In genomic region chr19:44283157-44284024, GRCm38 (mm10) we compare ENCODE assay signal across 8 mouse cellular contexts. TPM values are rescaled to one million over a fixed set of nuclear protein-coding genes. Genes with fewer than 3 reads are reported as not detected.
DNase-seq lines count a peak whose midpoint lies in the region; ATAC-seq lines count a peak whose summit lies in the region.

No protein-coding gene starts in this region.

- no peak; the same call in 1 of the 2 replicates for ATAC-seq in neural tube, embryonic 11.5 days (ENCODE audit: insufficient read depth, low FRiP score, low TSS enrichment)
- ATAC-seq in embryonic facial prominence, embryonic 12.5 days (ENCODE audit: insufficient number of reproducible peaks, insufficient read depth, low FRiP score, low TSS enrichment), result no peak
- ATAC-seq in intestine, embryonic 16.5 days, result no peak
- ATAC-seq in neural tube, embryonic 15.5 days (ENCODE audit: low FRiP score), result peak; percentile 1; the same call in 1 of the 2 replicates

- H3K9me3 ChIP-seq in neural tube, embryonic 11.5 days (ENCODE audit: control insufficient read depth, low read length), result no peaks in the 10 kb centered on the region
- no peaks in the 10 kb centered on the region for H3K9me3 ChIP-seq in embryonic facial prominence, embryonic 12.5 days
- H3K9me3 ChIP-seq in intestine, embryonic 16.5 days (ENCODE audit: control insufficient read depth, low read length), result no peaks in the 10 kb centered on the region
- no peaks in the 10 kb centered on the region for H3K9me3 ChIP-seq in neural tube, embryonic 15.5 days (replicated peaks)

- no peak for DNase-seq in neural tube, embryonic 11.5 days (ENCODE audit: low spot score)
- no peak for DNase-seq in neural tube, embryonic 10.5 days (ENCODE audit: extremely low spot score, low spot score)
- DNase-seq in layer of hippocampus, postnatal 36 days, result no peak
- no peak for DNase-seq in right cerebral cortex, postnatal 25 days
- DNase-seq in frontal cortex, postnatal 25 days (ENCODE audit: low spot score in 2 of 2), result no peak

- H3K9ac ChIP-seq in neural tube, embryonic 11.5 days (ENCODE audit: low read length), result peak overlapping the region; percentile 50
- H3K9ac ChIP-seq in embryonic facial prominence, embryonic 12.5 days, result peak overlapping the region; percentile 34; the same call in 1 of the 2 replicates
- H3K9ac ChIP-seq in intestine, embryonic 16.5 days (ENCODE audit: low read depth, low read length), result peak overlapping the region; percentile 64
- H3K9ac ChIP-seq in neural tube, embryonic 15.5 days (replicated peaks), result peak overlapping the region; percentile 40; the same call in 1 of the 2 replicates

- H3K36me3 ChIP-seq in neural tube, embryonic 11.5 days (ENCODE audit: control insufficient read depth, insufficient read depth, low read length), result no peaks in the 10 kb centered on the region
- H3K36me3 ChIP-seq in embryonic facial prominence, embryonic 12.5 days, result no peaks in the 10 kb centered on the region
- H3K36me3 ChIP-seq in intestine, embryonic 16.5 days (ENCODE audit: control insufficient read depth, insufficient read depth, low read length), result no peaks in the 10 kb centered on the region
- no peaks in the 10 kb centered on the region for H3K36me3 ChIP-seq in neural tube, embryonic 15.5 days

- H3K4me2 ChIP-seq in neural tube, embryonic 11.5 days (ENCODE audit: low read depth), result peak overlapping the region; percentile 89
- peak overlapping the region; percentile 75 for H3K4me2 ChIP-seq in embryonic facial prominence, embryonic 12.5 days (replicated peaks)
- peak overlapping the region; percentile 67 for H3K4me2 ChIP-seq in intestine, embryonic 16.5 days (ENCODE audit: low read depth, low read length)
- peak overlapping the region; percentile 88 for H3K4me2 ChIP-seq in neural tube, embryonic 15.5 days

- peak overlapping the region; percentile 42 for H3K4me3 ChIP-seq in neural tube, embryonic 11.5 days (ENCODE audit: low read depth, low read length)
- H3K4me3 ChIP-seq in embryonic facial prominence, embryonic 12.5 days, result peak overlapping the region; percentile 38
- peak overlapping the region; percentile 41 for H3K4me3 ChIP-seq in intestine, embryonic 16.5 days (ENCODE audit: low read length)
- H3K4me3 ChIP-seq in neural tube, embryonic 15.5 days (replicated peaks), result peak overlapping the region; percentile 49

- H3K27ac ChIP-seq in neural tube, embryonic 11.5 days (ENCODE audit: low read depth, low read length), result peak overlapping the region; percentile 96
- H3K27ac ChIP-seq in embryonic facial prominence, embryonic 12.5 days, result peak overlapping the region; percentile 99
- peak overlapping the region; percentile 98 for H3K27ac ChIP-seq in intestine, embryonic 16.5 days (ENCODE audit: low read length)
- H3K27ac ChIP-seq in neural tube, embryonic 15.5 days (replicated peaks), result peak overlapping the region; percentile 94

- WGBS in neural tube, embryonic 11.5 days, result 27% methylated on average over 15 of the region's 15 CpGs
- WGBS in embryonic facial prominence, embryonic 12.5 days, result 37% methylated on average over 15 of the region's 15 CpGs
- 26% methylated on average over 15 of the region's 15 CpGs for WGBS in intestine, embryonic 16.5 days
- WGBS in neural tube, embryonic 15.5 days, result 15% methylated on average over 15 of the region's 15 CpGs

- H3K4me1 ChIP-seq in neural tube, embryonic 11.5 days (ENCODE audit: control insufficient read depth, insufficient read depth, low read length), result peaks cover 39% of the 10 kb centered on the region
- peaks cover 41% of the 10 kb centered on the region for H3K4me1 ChIP-seq in embryonic facial prominence, embryonic 12.5 days
- H3K4me1 ChIP-seq in intestine, embryonic 16.5 days (ENCODE audit: control insufficient read depth, insufficient read depth, low read length), result peaks cover 42% of the 10 kb centered on the region
- H3K4me1 ChIP-seq in neural tube, embryonic 15.5 days, result peaks cover 38% of the 10 kb centered on the region

- no peaks in the 10 kb centered on the region for H3K27me3 ChIP-seq in neural tube, embryonic 11.5 days (ENCODE audit: control insufficient read depth, insufficient read depth, low read length)
- H3K27me3 ChIP-seq in embryonic facial prominence, embryonic 12.5 days, result no peaks in the 10 kb centered on the region
- no peaks in the 10 kb centered on the region for H3K27me3 ChIP-seq in intestine, embryonic 16.5 days (replicated peaks; ENCODE audit: control insufficient read depth, insufficient read depth, low read length)
- no peaks in the 10 kb centered on the region for H3K27me3 ChIP-seq in neural tube, embryonic 15.5 days (replicated peaks)

RNA-seq across cellular contexts. Expression of gene Scd2, which starts 10.1 kb away (rescaled TPM):
- 413 and 424 TPM in 2 replicates for polyA plus RNA-seq in neural tube, embryonic 11.5 days (2014; fragmentation: Nextera tagmentation; extraction: Ambion mirVana)
- 294 and 311 TPM in 2 replicates for polyA plus RNA-seq in embryonic facial prominence, embryonic 12.5 days (2016; fragmentation: Nextera tagmentation; extraction: Ambion mirVana)
- polyA plus RNA-seq in intestine, embryonic 16.5 days (2015; fragmentation: Nextera tagmentation; extraction: Ambion mirVana), result 452 and 553 TPM in 2 replicates
- polyA plus RNA-seq in neural tube, embryonic 15.5 days (2015; fragmentation: Nextera tagmentation; extraction: Ambion mirVana), result 256 and 264 TPM in 2 replicates
- 100 to 1,000 TPM; 621 to 658 TPM for total RNA-seq in layer of hippocampus, postnatal 36 days (2021)

RNA-seq across cellular contexts. Expression of gene Scd4, which starts 49.5 kb away (rescaled TPM):
- not detected in 2 replicates for polyA plus RNA-seq in neural tube, embryonic 11.5 days (2014; fragmentation: Nextera tagmentation; extraction: Ambion mirVana)
- 0.09 TPM in 2 replicates for polyA plus RNA-seq in embryonic facial prominence, embryonic 12.5 days (2016; fragmentation: Nextera tagmentation; extraction: Ambion mirVana)
- polyA plus RNA-seq in intestine, embryonic 16.5 days (2015; fragmentation: Nextera tagmentation; extraction: Ambion mirVana), result 0.09 and 0.22 TPM in 2 replicates
- polyA plus RNA-seq in neural tube, embryonic 15.5 days (2015; fragmentation: Nextera tagmentation; extraction: Ambion mirVana), result 0.09 and 0.15 TPM in 2 replicates
- 1 to 10 TPM; 1.7 to 2.7 TPM for total RNA-seq in layer of hippocampus, postnatal 36 days (2021)
